Mouse (Mus musculus) midbrain, embryonic 11.5 days (tissue): Measurements from ENCODE around the gene Tomm40l. TPM values are rescaled to one million over a fixed set of nuclear protein-coding genes. Genes with fewer than 3 reads are reported as not detected.
"Not testable (repeated sequence)": the region's sequence is repeated elsewhere in the genome, so short reads cannot be mapped to it uniquely, and the experiment has no call there.

ENCODE experiments used
- ATAC-seq: fragments of 200-750 bp; cut with Nextera tagmentation; 2 replicates; pipeline ENCODE4 v1.8.0; 2017; ENCODE audit warnings: moderate TSS enrichment, moderate library complexity; ENCODE audit not compliant: low FRiP score
- DNase-seq: peaks from one replicate; pipeline ENCODE4 v3.0.0; 2015; ENCODE audit warnings: low spot score; ENCODE audit errors: missing footprints
- H3K27ac ChIP-seq: fragments of 300-500 bp; sonication (generic); 2 replicates; pipeline ENCODE4 v1.5.1; 2014; ENCODE audit warnings: low read depth, low read length
- H3K27me3 ChIP-seq: fragments of 300-500 bp; sonication (generic); 2 replicates; pipeline ENCODE4 v1.6.1; 2014; ENCODE audit warnings: mild to moderate bottlenecking, low read length, moderate library complexity, mixed read lengths; ENCODE audit not compliant: control insufficient read depth, insufficient read depth
- H3K36me3 ChIP-seq: fragments of 300-500 bp; sonication (generic); 2 replicates; pipeline ENCODE4 v1.6.1; 2014; ENCODE audit warnings: mild to moderate bottlenecking, low read length, moderate library complexity, mixed read lengths; ENCODE audit not compliant: control insufficient read depth, insufficient read depth
- H3K4me1 ChIP-seq: fragments of 300-500 bp; sonication (generic); 2 replicates; pipeline ENCODE4 v1.6.1; 2014; ENCODE audit warnings: low read length; ENCODE audit not compliant: control insufficient read depth, insufficient read depth
- H3K4me2 ChIP-seq: fragments of 300-500 bp; sonication (generic); 2 replicates; pipeline ENCODE4 v1.6.1; 2014; ENCODE audit warnings: mild to moderate bottlenecking, moderate library complexity
- H3K4me3 ChIP-seq: fragments of 300-500 bp; sonication (generic); 2 replicates; pipeline ENCODE4 v1.5.1; 2014; ENCODE audit warnings: low read depth, low read length
- H3K9ac ChIP-seq: fragments of 300-500 bp; sonication (generic); 2 replicates; pipeline ENCODE4 v1.6.1; 2014; ENCODE audit warnings: low read length
- H3K9me3 ChIP-seq: fragments of 300-500 bp; sonication (generic); 2 replicates; pipeline ENCODE4 v1.6.1; 2016; ENCODE audit warnings: low read length; ENCODE audit not compliant: control insufficient read depth
- WGBS: fragments of 180-500 bp; shearing (Covaris S2); extraction: QIAGEN DNeasy Blood & Tissue Kit; methylation state at CpG from one replicate; pipeline ENCODE4 v1.1.7; 2014; 5-methylcytosine and 5-hydroxymethylcytosine counted together
- polyA plus RNA-seq: library from polyadenylated mRNA; unstranded; fragments of >200 nt; fragmentation: Nextera tagmentation; extraction: Ambion mirVana; gene quantifications from 2 replicates; pipeline ENCODE4 v1.2.1, GENCODE M21; 2014

Gene Tomm40l
- polyA plus RNA-seq, 1 experiment from 2014 or later: 24.0 TPM

GRCm38 (mm10) chr1:171246709-171247452 lies 24.6 kb upstream of the Tomm40l start:
- H3K36me3 ChIP-seq: peaks cover 4% of the 10 kb centered on the region; the same call in 1 of the 2 replicates
- ATAC-seq (peak; percentile 92), DNase-seq (peak; percentile 100)
- H3K4me1 ChIP-seq: peaks cover 33% of the 10 kb centered on the region
- no peaks in the 10 kb centered on the region for H3K27me3 ChIP-seq
- peak overlapping the region; percentile 81 for H3K4me2 ChIP-seq
- H3K9me3 ChIP-seq: no peaks in the 10 kb centered on the region
- under 1% methylated on average over 41 of the region's 41 CpGs for WGBS
- peak overlapping the region; percentile 20; the same call in 1 of the 2 replicates for H3K27ac ChIP-seq
- H3K9ac ChIP-seq: peak overlapping the region; percentile 89
- peak overlapping the region; percentile 64 for H3K4me3 ChIP-seq

GRCm38 (mm10) chr1:171245353-171245752 lies 23.0 kb upstream of the Tomm40l start:
- Histone ChIP-seq H3K27ac (no peak overlapping the region), H3K4me2 (no peak overlapping the region), H3K4me1 (peaks cover 21% of the 10 kb centered on the region), H3K27me3 (no peaks in the 10 kb centered on the region), H3K9ac (no peak overlapping the region), H3K36me3 (peaks cover 4% of the 10 kb centered on the region; the same call in 1 of the 2 replicates), H3K4me3 (no peak overlapping the region), H3K9me3 (no peaks in the 10 kb centered on the region)
- no peak for ATAC-seq
- no peak for DNase-seq
- 94% methylated on average over 8 of the region's 8 CpGs for WGBS

- ATAC-seq, H3K27ac ChIP-seq, DNase-seq, H3K4me2 ChIP-seq, H3K9me3 ChIP-seq, H3K27me3 ChIP-seq, H3K9ac ChIP-seq, H3K4me1 ChIP-seq, H3K4me3 ChIP-seq: not testable (repeated sequence)
- 83% methylated on average over 12 of the region's 12 CpGs for WGBS
- H3K36me3 ChIP-seq: peaks cover 16% of the 10 kb centered on the region; the same call in 1 of the 2 replicates
Observed at GRCm38 (mm10) chr1:171241952-171242351, 19.6 kb upstream of the Tomm40l start.

- DNase-seq: no peak
- Histone ChIP-seq H3K4me1 (no peaks in the 10 kb centered on the region; the same call in 1 of the 2 replicates), H3K4me2 (no peak overlapping the region), H3K27me3 (no peaks in the 10 kb centered on the region), H3K36me3 (peaks cover 21% of the 10 kb centered on the region; the same call in 1 of the 2 replicates), H3K4me3 (no peak overlapping the region), H3K9me3 (no peaks in the 10 kb centered on the region), H3K27ac (no peak overlapping the region), H3K9ac (no peak overlapping the region)
- WGBS: 94% methylated on average over 10 of the region's 10 CpGs
- no peak for ATAC-seq
Observed at GRCm38 (mm10) chr1:171240911-171241310, 18.6 kb upstream of the Tomm40l start.

GRCm38 (mm10) chr1:171239992-171240744 lies 17.9 kb upstream of the Tomm40l start:
- no peaks in the 10 kb centered on the region for H3K9me3 ChIP-seq
- no peak overlapping the region for H3K4me2 ChIP-seq
- no peak overlapping the region for H3K27ac ChIP-seq
- H3K9ac ChIP-seq: no peak overlapping the region
- no peak overlapping the region for H3K4me3 ChIP-seq
- ATAC-seq (no peak), DNase-seq (no peak)
- peaks cover 26% of the 10 kb centered on the region; the same call in 1 of the 2 replicates for H3K36me3 ChIP-seq
- WGBS: 82% methylated on average over 15 of the region's 15 CpGs
- H3K4me1 ChIP-seq: no peaks in the 10 kb centered on the region
- H3K27me3 ChIP-seq: no peaks in the 10 kb centered on the region

GRCm38 (mm10) chr1:171238463-171238862 lies 16.1 kb upstream of the Tomm40l start:
- Histone ChIP-seq H3K27me3 (no peaks in the 10 kb centered on the region), H3K4me1 (no peaks in the 10 kb centered on the region), H3K27ac (no peak overlapping the region), H3K4me2 (no peak overlapping the region), H3K9me3 (no peaks in the 10 kb centered on the region), H3K9ac (no peak overlapping the region), H3K36me3 (peaks cover 33% of the 10 kb centered on the region), H3K4me3 (no peak overlapping the region)
- peak; percentile 64; the same call in 1 of the 2 replicates for ATAC-seq
- DNase-seq: peak; percentile 87
- 79% methylated on average over 14 of the region's 14 CpGs for WGBS

GRCm38 (mm10) chr1:171237438-171237837 lies 15.1 kb upstream of the Tomm40l start:
- Histone ChIP-seq H3K9me3 (no peaks in the 10 kb centered on the region), H3K9ac (no peak overlapping the region), H3K27me3 (no peaks in the 10 kb centered on the region), H3K36me3 (peaks cover 32% of the 10 kb centered on the region), H3K4me2 (no peak overlapping the region), H3K4me3 (no peak overlapping the region), H3K4me1 (no peaks in the 10 kb centered on the region), H3K27ac (no peak overlapping the region)
- no peak for DNase-seq
- ATAC-seq: no peak
- 70% methylated on average over 6 of the region's 6 CpGs for WGBS

GRCm38 (mm10) chr1:171235791-171236190 lies 13.5 kb upstream of the Tomm40l start:
- no peak for ATAC-seq
- WGBS: 88% methylated on average over 4 of the region's 4 CpGs
- H3K27me3 ChIP-seq: no peaks in the 10 kb centered on the region
- H3K4me1 ChIP-seq: no peaks in the 10 kb centered on the region
- peaks cover 29% of the 10 kb centered on the region for H3K36me3 ChIP-seq
- H3K9ac ChIP-seq: no peak overlapping the region
- H3K9me3 ChIP-seq: no peaks in the 10 kb centered on the region
- H3K4me3 ChIP-seq: no peak overlapping the region
- no peak for DNase-seq
- H3K27ac ChIP-seq: no peak overlapping the region
- H3K4me2 ChIP-seq: no peak overlapping the region

GRCm38 (mm10) chr1:171234538-171234937 lies 12.2 kb upstream of the Tomm40l start:
- Histone ChIP-seq H3K27ac (no peak overlapping the region), H3K4me1 (peaks cover 5% of the 10 kb centered on the region), H3K27me3 (no peaks in the 10 kb centered on the region), H3K4me2 (no peak overlapping the region), H3K36me3 (peaks cover 29% of the 10 kb centered on the region), H3K9me3 (no peaks in the 10 kb centered on the region), H3K9ac (no peak overlapping the region), H3K4me3 (no peak overlapping the region)
- DNase-seq (no peak), ATAC-seq (no peak)
- 94% methylated on average over 4 of the region's 4 CpGs for WGBS
